Mouse (Mus musculus): Measurements from ENCODE around the gene Barhl1. TPM values are rescaled to one million over a fixed set of nuclear protein-coding genes. Genes with fewer than 3 reads are reported as not detected.

The Barhl1 gene
- polyA plus RNA-seq, 1 experiment = 0.04 TPM

DNA sequence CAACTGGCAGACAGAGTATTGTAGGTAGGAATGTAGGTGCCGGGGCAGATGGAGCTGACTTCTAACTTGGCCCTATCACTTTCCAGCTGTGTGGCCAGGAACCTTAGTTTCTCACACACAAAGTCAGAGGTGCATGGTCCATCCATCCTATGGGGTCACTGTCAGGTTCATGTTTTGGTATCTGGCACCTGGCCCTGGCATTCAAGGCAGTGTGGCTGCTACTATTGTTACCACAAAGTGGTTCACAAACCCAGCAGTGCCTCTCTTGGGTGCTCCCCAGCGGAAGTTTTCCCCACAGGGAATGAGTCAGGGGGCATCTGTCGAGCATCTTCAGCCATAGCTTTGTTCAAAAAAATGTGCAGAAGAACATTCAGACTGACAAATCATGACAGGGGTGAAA, 29.8 kb upstream of the Barhl1 start:
- 81% methylated on average over 3 of the region's 3 CpGs for WGBS
- no peaks in the 10 kb centered on the region for H3K27me3 ChIP-seq (ENCODE audit: control insufficient read depth, insufficient read depth, low read length)
- no peaks in the 10 kb centered on the region for H3K36me3 ChIP-seq (ENCODE audit: control insufficient read depth, insufficient read depth, low read length)
- TF ChIP-seq POLR2A (IDR thresholded peaks at IDR 0.05; ENCODE audit: low read depth, low read length) (no peak), CTCF (IDR thresholded peaks at IDR 0.05; ENCODE audit: extremely low read depth, insufficient read depth, insufficient read length, insufficient replicate concordance) (no peak)
- DNase-seq (ENCODE audit: low read depth in 1 of 2, low spot score in 2 of 2) = no peak
- no peaks in the 10 kb centered on the region for H3K4me1 ChIP-seq (ENCODE audit: control insufficient read depth, insufficient read depth, insufficient read length)
- no peak overlapping the region for H3K27ac ChIP-seq (ENCODE audit: insufficient read depth, low read length)
- H3K4me3 ChIP-seq (ENCODE audit: extremely low read depth, insufficient read depth, insufficient read length) = no peak overlapping the region

DNA sequence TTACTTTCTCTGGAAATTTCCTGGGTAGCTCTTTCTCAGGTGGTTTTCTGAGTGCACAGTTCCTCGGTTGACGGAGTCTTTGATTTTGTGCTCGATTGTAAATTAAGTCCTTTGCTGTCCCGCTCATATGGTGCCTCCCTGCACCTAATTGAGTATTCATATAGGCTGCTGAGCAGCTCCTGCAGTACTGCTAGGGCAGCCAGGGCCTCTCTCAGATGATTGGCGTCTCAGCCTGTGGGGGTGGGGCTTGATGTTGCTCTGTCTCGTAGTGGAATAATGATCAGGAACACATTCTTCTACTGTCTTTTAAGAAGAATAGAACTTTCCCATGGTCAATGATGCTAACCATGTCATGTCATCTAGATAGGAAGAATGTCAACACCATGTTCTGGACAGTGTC, 28.9 kb upstream of the Barhl1 start:
- Histone ChIP-seq H3K27ac (ENCODE audit: insufficient read depth, low read length) (no peak overlapping the region), H3K36me3 (ENCODE audit: control insufficient read depth, insufficient read depth, low read length) (no peaks in the 10 kb centered on the region), H3K4me3 (ENCODE audit: extremely low read depth, insufficient read depth, insufficient read length) (no peak overlapping the region), H3K4me1 (ENCODE audit: control insufficient read depth, insufficient read depth, insufficient read length) (no peaks in the 10 kb centered on the region), H3K27me3 (ENCODE audit: control insufficient read depth, insufficient read depth, low read length) (no peaks in the 10 kb centered on the region)
- WGBS = 72% methylated on average over 6 of the region's 6 CpGs
- no peak for TF ChIP-seq CTCF (IDR thresholded peaks at IDR 0.05; ENCODE audit: extremely low read depth, insufficient read depth, insufficient read length, insufficient replicate concordance)
- TF ChIP-seq POLR2A (IDR thresholded peaks at IDR 0.05; ENCODE audit: low read depth, low read length) = no peak
- no peak for DNase-seq (ENCODE audit: low read depth in 1 of 2, low spot score in 2 of 2)

DNA sequence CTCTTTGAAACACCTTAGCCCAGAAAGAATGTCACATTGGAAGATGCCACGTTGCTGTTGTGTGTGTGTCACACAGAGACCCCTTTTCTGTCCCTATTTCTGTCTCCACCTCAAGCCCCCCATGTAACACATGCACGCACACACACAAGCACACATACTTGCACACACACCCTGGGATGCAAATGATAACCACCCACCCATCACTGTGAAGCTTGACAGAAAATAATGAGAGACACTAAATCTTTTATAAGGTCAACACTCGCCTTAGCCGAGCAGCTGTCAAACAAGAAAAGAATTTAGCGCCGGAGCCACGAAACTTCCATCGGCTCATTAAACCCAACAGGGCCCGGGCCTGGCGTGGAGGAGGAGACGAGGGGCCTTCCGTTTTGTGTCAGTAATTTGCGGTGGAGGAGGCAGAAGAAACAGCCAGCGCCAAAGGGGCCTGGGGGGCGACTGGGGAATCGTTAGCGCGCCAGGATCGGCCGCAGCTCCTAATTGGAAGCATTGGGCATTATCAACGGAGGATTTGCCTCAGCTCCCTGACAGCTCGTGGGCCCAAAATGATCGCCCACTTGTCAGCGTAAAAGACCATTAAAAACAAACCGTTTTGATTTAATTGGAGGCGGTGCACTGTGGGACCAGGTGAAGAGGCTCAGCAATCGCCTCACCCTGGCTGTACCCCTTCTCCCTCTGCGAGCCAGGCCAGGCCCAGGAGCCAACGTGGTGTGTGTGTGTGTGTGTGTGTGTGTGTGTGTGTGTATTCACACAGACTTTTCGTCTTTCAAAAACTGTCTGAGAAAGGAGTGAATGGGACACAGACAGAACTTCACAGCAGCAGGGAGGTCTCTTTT, 27.4 kb upstream of the Barhl1 start:
- no peak overlapping the region for H3K27ac ChIP-seq (ENCODE audit: insufficient read depth, low read length)
- no peaks in the 10 kb centered on the region for H3K4me1 ChIP-seq (ENCODE audit: control insufficient read depth, insufficient read depth, insufficient read length)
- WGBS = 77% methylated on average over 30 of the region's 30 CpGs
- no peaks in the 10 kb centered on the region for H3K27me3 ChIP-seq (ENCODE audit: control insufficient read depth, insufficient read depth, low read length)
- TF ChIP-seq POLR2A (IDR thresholded peaks at IDR 0.05; ENCODE audit: low read depth, low read length) (no peak), CTCF (IDR thresholded peaks at IDR 0.05; ENCODE audit: extremely low read depth, insufficient read depth, insufficient read length, insufficient replicate concordance) (no peak)
- no peak for DNase-seq (ENCODE audit: low read depth in 1 of 2, low spot score in 2 of 2)
- H3K4me3 ChIP-seq (ENCODE audit: extremely low read depth, insufficient read depth, insufficient read length) = no peak overlapping the region
- no peaks in the 10 kb centered on the region for H3K36me3 ChIP-seq (ENCODE audit: control insufficient read depth, insufficient read depth, low read length)

DNA sequence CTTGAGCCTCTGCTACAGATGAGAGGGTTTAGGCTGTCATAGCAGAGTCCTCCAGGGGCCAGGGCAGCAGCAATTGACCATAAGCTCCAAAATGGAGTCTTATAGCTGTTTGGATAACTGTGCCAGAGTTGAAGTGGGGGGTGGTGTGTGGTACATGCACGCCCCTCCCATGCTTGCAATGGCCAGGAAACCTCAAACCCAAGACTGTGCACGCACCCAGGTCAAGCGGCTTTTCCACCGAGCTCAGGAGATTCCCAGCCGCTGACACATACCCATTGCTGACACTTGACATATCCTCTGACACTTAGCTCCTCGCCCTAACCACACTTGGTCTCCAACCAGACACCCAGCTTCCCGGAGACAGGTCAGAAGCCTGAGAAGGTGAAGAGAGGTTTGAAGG, 22.5 kb upstream of the Barhl1 start:
- WGBS = 51% methylated on average over 7 of the region's 7 CpGs
- DNase-seq (ENCODE audit: low read depth in 1 of 2, low spot score in 2 of 2) = no peak
- no peaks in the 10 kb centered on the region for H3K36me3 ChIP-seq (ENCODE audit: control insufficient read depth, insufficient read depth, low read length)
- no peak overlapping the region for H3K27ac ChIP-seq (ENCODE audit: insufficient read depth, low read length)
- H3K27me3 ChIP-seq (ENCODE audit: control insufficient read depth, insufficient read depth, low read length) = no peaks in the 10 kb centered on the region; the same call in 1 of the 2 replicates
- H3K4me1 ChIP-seq (ENCODE audit: control insufficient read depth, insufficient read depth, insufficient read length) = no peaks in the 10 kb centered on the region
- TF ChIP-seq POLR2A (IDR thresholded peaks at IDR 0.05; ENCODE audit: low read depth, low read length) = no peak
- TF ChIP-seq CTCF (IDR thresholded peaks at IDR 0.05; ENCODE audit: extremely low read depth, insufficient read depth, insufficient read length, insufficient replicate concordance) = no peak
- H3K4me3 ChIP-seq (ENCODE audit: extremely low read depth, insufficient read depth, insufficient read length) = no peak overlapping the region

DNA sequence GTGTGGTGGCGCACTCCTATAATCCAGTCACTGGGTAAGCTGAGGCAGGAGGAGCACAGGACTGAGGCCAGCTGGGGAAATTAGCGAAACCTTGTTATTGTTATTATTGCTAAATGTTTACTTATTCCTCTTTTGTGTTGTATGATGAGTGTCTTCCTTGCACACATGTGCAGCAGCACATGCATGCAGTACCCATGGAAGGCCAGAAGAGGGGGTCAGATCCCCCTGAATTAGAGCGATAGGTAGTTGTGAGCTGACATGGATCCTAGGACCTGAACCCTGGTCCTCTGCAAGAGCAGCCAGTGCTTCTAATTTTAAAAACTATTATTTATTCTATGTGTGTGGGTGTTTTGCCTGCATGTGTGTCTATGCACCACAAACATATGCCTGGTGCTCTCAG, 14.1 kb upstream of the Barhl1 start:
- Histone ChIP-seq H3K27ac (ENCODE audit: insufficient read depth, low read length) (no peak overlapping the region), H3K27me3 (ENCODE audit: control insufficient read depth, insufficient read depth, low read length) (no peaks in the 10 kb centered on the region), H3K4me1 (ENCODE audit: control insufficient read depth, insufficient read depth, insufficient read length) (no peaks in the 10 kb centered on the region), H3K36me3 (ENCODE audit: control insufficient read depth, insufficient read depth, low read length) (no peaks in the 10 kb centered on the region), H3K4me3 (ENCODE audit: extremely low read depth, insufficient read depth, insufficient read length) (no peak overlapping the region)
- no peak for DNase-seq (ENCODE audit: low read depth in 1 of 2, low spot score in 2 of 2)
- no peak for TF ChIP-seq CTCF (IDR thresholded peaks at IDR 0.05; ENCODE audit: extremely low read depth, insufficient read depth, insufficient read length, insufficient replicate concordance)
- 94% methylated on average over 3 of the region's 3 CpGs for WGBS

DNA sequence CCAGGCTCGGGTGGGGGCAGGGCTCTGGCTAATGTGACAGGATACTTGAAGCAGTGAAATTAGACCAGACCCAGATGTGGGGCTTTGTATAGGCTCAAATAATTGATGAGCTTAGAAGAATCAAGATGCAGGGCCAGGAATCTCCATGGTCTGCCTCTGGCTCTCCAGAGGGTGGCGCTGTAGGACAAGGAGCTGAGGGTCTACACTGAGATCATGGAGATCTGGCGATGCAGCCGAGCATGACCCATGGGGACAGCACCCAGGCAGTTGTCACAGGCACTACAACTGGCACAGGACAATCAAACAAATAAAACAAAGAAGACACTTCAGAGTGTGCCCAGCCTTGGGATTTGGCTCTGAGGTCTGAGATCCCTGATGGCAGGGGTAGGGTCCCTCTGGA, 7.4 kb upstream of the Barhl1 start:
- H3K36me3 ChIP-seq (ENCODE audit: control insufficient read depth, insufficient read depth, low read length) = no peaks in the 10 kb centered on the region

DNA sequence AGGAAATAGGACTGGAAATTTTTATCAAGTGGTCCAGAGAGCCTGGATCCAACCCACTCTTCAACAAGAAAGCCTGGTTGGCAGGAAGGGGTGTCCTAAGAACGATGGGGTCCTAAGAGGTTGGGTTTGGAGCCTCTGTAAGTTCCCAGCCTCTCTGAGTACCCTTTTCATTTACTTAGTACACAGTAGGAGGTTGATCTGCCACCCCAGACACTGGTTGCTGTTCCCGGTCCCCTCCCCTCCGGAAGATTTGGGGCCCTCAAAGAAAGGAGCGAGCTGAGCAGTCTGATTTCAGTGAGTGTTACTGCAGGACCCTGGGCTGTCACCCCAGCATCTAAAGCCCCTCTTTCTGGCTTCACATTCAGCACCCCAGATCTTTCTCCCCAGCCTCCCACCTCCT, 2.5 kb upstream of the Barhl1 start:
- H3K4me1 ChIP-seq (ENCODE audit: control insufficient read depth, insufficient read depth, insufficient read length) = peaks cover 8% of the 10 kb centered on the region
- no peak for TF ChIP-seq POLR2A (IDR thresholded peaks at IDR 0.05; ENCODE audit: low read depth, low read length)
- no peak for TF ChIP-seq CTCF (IDR thresholded peaks at IDR 0.05; ENCODE audit: extremely low read depth, insufficient read depth, insufficient read length, insufficient replicate concordance)
- peaks cover 30% of the 10 kb centered on the region for H3K27me3 ChIP-seq (ENCODE audit: control insufficient read depth, insufficient read depth, low read length)
- H3K36me3 ChIP-seq (ENCODE audit: control insufficient read depth, insufficient read depth, low read length) = no peaks in the 10 kb centered on the region
- no peak overlapping the region for H3K27ac ChIP-seq (ENCODE audit: insufficient read depth, low read length)
- WGBS = 4% methylated on average over 4 of the region's 4 CpGs
- H3K4me3 ChIP-seq (ENCODE audit: extremely low read depth, insufficient read depth, insufficient read length) = no peak overlapping the region
- no peak for DNase-seq (ENCODE audit: low read depth in 1 of 2, low spot score in 2 of 2)

More for the DNA sequence above, 7.4 kb upstream of the Barhl1 start:
- TF ChIP-seq POLR2A (IDR thresholded peaks at IDR 0.05; ENCODE audit: low read depth, low read length) = no peak
- peak; percentile 48; the same call in 1 of the 2 replicates for TF ChIP-seq CTCF (IDR thresholded peaks at IDR 0.05; ENCODE audit: extremely low read depth, insufficient read depth, insufficient read length, insufficient replicate concordance)
- Histone ChIP-seq H3K27me3 (ENCODE audit: control insufficient read depth, insufficient read depth, low read length) (peaks cover 2% of the 10 kb centered on the region; the same call in 1 of the 2 replicates), H3K4me1 (ENCODE audit: control insufficient read depth, insufficient read depth, insufficient read length) (no peaks in the 10 kb centered on the region), H3K4me3 (ENCODE audit: extremely low read depth, insufficient read depth, insufficient read length) (no peak overlapping the region), H3K27ac (ENCODE audit: insufficient read depth, low read length) (no peak overlapping the region)
- DNase-seq (ENCODE audit: low read depth in 1 of 2, low spot score in 2 of 2) = peak; percentile 11 to 35
- 7% methylated on average over 4 of the region's 4 CpGs for WGBS
